Mouse (Mus musculus) olfactory bulb, adult 2 months (tissue): Measurements from ENCODE around the gene Foxn1.

ENCODE experiments used
- CTCF ChIP-seq: fragments of 200-500 bp; IDR thresholded peaks from 2 replicates; pipeline ENCODE4 v1.5.1; 2012; ENCODE audit warnings: low read depth, mild to moderate bottlenecking, low read length, moderate library complexity; ENCODE audit not compliant: insufficient read depth
- POLR2A ChIP-seq: fragments of 200-500 bp; IDR thresholded peaks from 2 replicates; pipeline ENCODE4 v1.6.1; 2012; ENCODE audit warnings: mild to moderate bottlenecking, low read depth, low read length, moderate library complexity; ENCODE audit not compliant: insufficient read depth

- TF ChIP-seq CTCF (peak; percentile 59; the same call in 1 of the 2 replicates), POLR2A (no peak)
Observed at GRCm38 (mm10) chr11:78435776-78436349, 49.5 kb upstream of the Foxn1 start.
